Mouse (Mus musculus) limb, embryonic 11.5 days (tissue): ENCODE data around the gene Atp5c1. TPM values are rescaled to one million over a fixed set of nuclear protein-coding genes. Genes with fewer than 3 reads are reported as not detected.
A peak's percentile ranks its signal among the peaks of the same experiment; 100 is the strongest.

Source experiments
- ATAC-seq: fragments of 200-750 bp; cut with Nextera tagmentation; 2 replicates; pipeline ENCODE4 v1.8.0; 2017; ENCODE audit warnings: low read depth; ENCODE audit not compliant: insufficient number of reproducible peaks, low FRiP score, low TSS enrichment
- DNase-seq: peaks from one replicate; pipeline ENCODE4 v3.0.0-alpha.2; 2015; ENCODE audit warnings: low spot score
- H3K27ac ChIP-seq: fragments of 300-500 bp; sonication (generic); replicated peaks from 2 replicates; pipeline ENCODE4 v1.5.1; 2014; ENCODE audit warnings: low read depth, mild to moderate bottlenecking, low read length
- H3K27me3 ChIP-seq: fragments of 300-500 bp; sonication (generic); 2 replicates; pipeline ENCODE4 v1.6.1; 2014; ENCODE audit warnings: mild to moderate bottlenecking, low read length, mixed read lengths; ENCODE audit not compliant: control insufficient read depth, insufficient read depth
- H3K36me3 ChIP-seq: fragments of 300-500 bp; sonication (generic); 2 replicates; pipeline ENCODE4 v1.6.1; 2014; ENCODE audit warnings: mild to moderate bottlenecking, low read length, moderate library complexity, mixed read lengths; ENCODE audit not compliant: control insufficient read depth, insufficient read depth
- H3K4me1 ChIP-seq: fragments of 300-500 bp; sonication (generic); 2 replicates; pipeline ENCODE4 v1.6.1; 2014; ENCODE audit warnings: low read length, mixed read lengths; ENCODE audit not compliant: control insufficient read depth, insufficient read depth
- H3K4me2 ChIP-seq: fragments of 300-500 bp; sonication (generic); 2 replicates; pipeline ENCODE4 v1.6.1; 2014; ENCODE audit warnings: low read depth, mild to moderate bottlenecking, moderate library complexity; ENCODE audit not compliant: severe bottlenecking
- H3K4me3 ChIP-seq: fragments of 300-500 bp; sonication (generic); 2 replicates; pipeline ENCODE4 v1.5.1; 2014; ENCODE audit warnings: low read depth, low read length
- H3K9ac ChIP-seq: fragments of 300-500 bp; sonication (generic); 2 replicates; pipeline ENCODE4 v1.6.1; 2014; ENCODE audit warnings: mild to moderate bottlenecking, low read length
- H3K9me3 ChIP-seq: fragments of 300-500 bp; sonication (generic); 2 replicates; pipeline ENCODE4 v1.6.1; 2016; ENCODE audit warnings: low read length; ENCODE audit not compliant: control insufficient read depth
- WGBS: fragments of 180-500 bp; shearing (Covaris S2); extraction: QIAGEN DNeasy Blood & Tissue Kit; methylation state at CpG from one replicate; pipeline ENCODE4 v1.1.7; 2014; 5-methylcytosine and 5-hydroxymethylcytosine counted together
- polyA plus RNA-seq: library from polyadenylated mRNA; unstranded; fragments of >200 nt; fragmentation: Nextera tagmentation; extraction: Ambion mirVana; gene quantifications from 2 replicates; pipeline ENCODE4 v1.2.1, GENCODE M21; 2014

Atp5c1 gene
- 562 and 607 TPM in 2 replicates for polyA plus RNA-seq

GRCm38 (mm10) chr2:10080310-10081010 is at the start of gene Atp5c1, which contains the start of gene Kin:
Atp5c1 (minus strand) TSS chr2:10080510.
Kin (plus strand) TSS chr2:10080593.
- WGBS, result under 1% methylated on average over 57 of the region's 61 CpGs
- Histone ChIP-seq H3K4me3 (peak within 1 kb of the TSS; percentile 70), H3K4me1 (peaks cover 11% of the 10 kb centered on the region; the same call in 1 of the 2 replicates), H3K9me3 (no peaks in the 10 kb centered on the region), H3K27ac (peak within 1 kb of the TSS; percentile 49), H3K36me3 (peaks cover 1% of the 10 kb centered on the region; the same call in 1 of the 2 replicates), H3K27me3 (no peaks in the 10 kb centered on the region), H3K4me2 (peak within 1 kb of the TSS; percentile 77), H3K9ac (peak within 1 kb of the TSS; percentile 89)
- peak; percentile 98 for DNase-seq
- ATAC-seq, result peak; percentile 97

- H3K4me2 ChIP-seq, result no peak overlapping the region
- H3K4me1 ChIP-seq, result no peaks in the 10 kb centered on the region
- H3K4me3 ChIP-seq, result no peak overlapping the region
- H3K36me3 ChIP-seq, result no peaks in the 10 kb centered on the region
- 88% methylated on average over 4 of the region's 4 CpGs for WGBS
- H3K9me3 ChIP-seq, result no peaks in the 10 kb centered on the region
- DNase-seq, result no peak
- H3K27me3 ChIP-seq, result no peaks in the 10 kb centered on the region
- H3K9ac ChIP-seq, result no peak overlapping the region
- no peak overlapping the region for H3K27ac ChIP-seq
- no peak for ATAC-seq
Observed at GRCm38 (mm10) chr2:10128571-10128970, 48.3 kb upstream of the Atp5c1 start.

GRCm38 (mm10) chr2:10127471-10127870 is 47.2 kb upstream of the Atp5c1 start:
- no peaks in the 10 kb centered on the region for H3K27me3 ChIP-seq
- H3K36me3 ChIP-seq, result no peaks in the 10 kb centered on the region
- no peak overlapping the region for H3K9ac ChIP-seq
- no peak overlapping the region for H3K27ac ChIP-seq
- ATAC-seq, result no peak
- H3K4me3 ChIP-seq, result no peak overlapping the region
- no peaks in the 10 kb centered on the region for H3K9me3 ChIP-seq
- no peak overlapping the region for H3K4me2 ChIP-seq
- DNase-seq, result no peak
- H3K4me1 ChIP-seq, result no peaks in the 10 kb centered on the region
- WGBS, result 93% methylated on average over 5 of the region's 5 CpGs

- no peak overlapping the region for H3K9ac ChIP-seq
- H3K36me3 ChIP-seq, result no peaks in the 10 kb centered on the region
- WGBS, result 92% methylated on average over 4 of the region's 4 CpGs
- H3K27me3 ChIP-seq, result no peaks in the 10 kb centered on the region
- no peak overlapping the region for H3K4me3 ChIP-seq
- H3K4me2 ChIP-seq, result no peak overlapping the region
- no peaks in the 10 kb centered on the region for H3K9me3 ChIP-seq
- H3K27ac ChIP-seq, result no peak overlapping the region
- DNase-seq, result no peak
- ATAC-seq, result no peak
- H3K4me1 ChIP-seq, result no peaks in the 10 kb centered on the region
Observed at GRCm38 (mm10) chr2:10126122-10126521, 45.8 kb upstream of the Atp5c1 start.

- no peak overlapping the region for H3K9ac ChIP-seq
- no peaks in the 10 kb centered on the region for H3K4me1 ChIP-seq
- 63% methylated on average over 3 of the region's 3 CpGs for WGBS
- H3K9me3 ChIP-seq, result no peaks in the 10 kb centered on the region
- ATAC-seq (no peak), DNase-seq (no peak)
- no peaks in the 10 kb centered on the region for H3K27me3 ChIP-seq
- no peak overlapping the region for H3K4me2 ChIP-seq
- no peak overlapping the region for H3K4me3 ChIP-seq
- H3K36me3 ChIP-seq, result no peaks in the 10 kb centered on the region
- H3K27ac ChIP-seq, result no peak overlapping the region
Observed at GRCm38 (mm10) chr2:10121826-10122225, 41.5 kb upstream of the Atp5c1 start.

GRCm38 (mm10) chr2:10119276-10119675 is 39.0 kb upstream of the Atp5c1 start:
- H3K4me3 ChIP-seq, result no peak overlapping the region
- DNase-seq, result no peak
- 86% methylated on average over 8 of the region's 8 CpGs for WGBS
- H3K9ac ChIP-seq, result no peak overlapping the region
- no peak overlapping the region for H3K27ac ChIP-seq
- no peaks in the 10 kb centered on the region for H3K9me3 ChIP-seq
- H3K27me3 ChIP-seq, result no peaks in the 10 kb centered on the region
- no peak overlapping the region for H3K4me2 ChIP-seq
- ATAC-seq, result no peak
- no peaks in the 10 kb centered on the region for H3K36me3 ChIP-seq
- H3K4me1 ChIP-seq, result no peaks in the 10 kb centered on the region

GRCm38 (mm10) chr2:10118751-10119150 is 38.4 kb upstream of the Atp5c1 start:
- Histone ChIP-seq H3K9ac (no peak overlapping the region), H3K4me3 (no peak overlapping the region), H3K27me3 (no peaks in the 10 kb centered on the region), H3K4me1 (no peaks in the 10 kb centered on the region), H3K27ac (no peak overlapping the region), H3K4me2 (no peak overlapping the region), H3K36me3 (no peaks in the 10 kb centered on the region), H3K9me3 (no peaks in the 10 kb centered on the region)
- no peak for DNase-seq
- ATAC-seq, result no peak
- 92% methylated on average over 1 of the region's 1 CpGs for WGBS

GRCm38 (mm10) chr2:10108535-10109189 is 28.4 kb upstream of the Atp5c1 start:
- 62% methylated on average over 6 of the region's 6 CpGs for WGBS
- Histone ChIP-seq H3K27me3 (no peaks in the 10 kb centered on the region), H3K9me3 (no peaks in the 10 kb centered on the region), H3K4me2 (no peak overlapping the region), H3K9ac (no peak overlapping the region), H3K27ac (no peak overlapping the region), H3K4me1 (no peaks in the 10 kb centered on the region), H3K36me3 (no peaks in the 10 kb centered on the region), H3K4me3 (no peak overlapping the region)
- ATAC-seq (no peak), DNase-seq (no peak)
